Mouse (Mus musculus) central nervous system, embryonic 14 days (tissue): ENCODE measurements around the gene Sycp3. TPM values are rescaled to one million over a fixed set of nuclear protein-coding genes. Genes with fewer than 3 reads are reported as not detected.

ENCODE experiments used
- polyA plus RNA-seq: library from polyadenylated mRNA; depleted of rRNA; stranded (reverse); fragments of >200 nt; gene quantifications from 2 replicates; pipeline ENCODE4 v1.2.3, GENCODE M21; 2012; rRNA removed

Sycp3 gene
- polyA plus RNA-seq: 0.16 and 0.17 TPM in 2 replicates

GRCm38 (mm10) chr10:88459502-88459992, at the start of gene Sycp3:
Gene Sycp3, plus strand, starts transcription at chr10:88459569.

DNA sequence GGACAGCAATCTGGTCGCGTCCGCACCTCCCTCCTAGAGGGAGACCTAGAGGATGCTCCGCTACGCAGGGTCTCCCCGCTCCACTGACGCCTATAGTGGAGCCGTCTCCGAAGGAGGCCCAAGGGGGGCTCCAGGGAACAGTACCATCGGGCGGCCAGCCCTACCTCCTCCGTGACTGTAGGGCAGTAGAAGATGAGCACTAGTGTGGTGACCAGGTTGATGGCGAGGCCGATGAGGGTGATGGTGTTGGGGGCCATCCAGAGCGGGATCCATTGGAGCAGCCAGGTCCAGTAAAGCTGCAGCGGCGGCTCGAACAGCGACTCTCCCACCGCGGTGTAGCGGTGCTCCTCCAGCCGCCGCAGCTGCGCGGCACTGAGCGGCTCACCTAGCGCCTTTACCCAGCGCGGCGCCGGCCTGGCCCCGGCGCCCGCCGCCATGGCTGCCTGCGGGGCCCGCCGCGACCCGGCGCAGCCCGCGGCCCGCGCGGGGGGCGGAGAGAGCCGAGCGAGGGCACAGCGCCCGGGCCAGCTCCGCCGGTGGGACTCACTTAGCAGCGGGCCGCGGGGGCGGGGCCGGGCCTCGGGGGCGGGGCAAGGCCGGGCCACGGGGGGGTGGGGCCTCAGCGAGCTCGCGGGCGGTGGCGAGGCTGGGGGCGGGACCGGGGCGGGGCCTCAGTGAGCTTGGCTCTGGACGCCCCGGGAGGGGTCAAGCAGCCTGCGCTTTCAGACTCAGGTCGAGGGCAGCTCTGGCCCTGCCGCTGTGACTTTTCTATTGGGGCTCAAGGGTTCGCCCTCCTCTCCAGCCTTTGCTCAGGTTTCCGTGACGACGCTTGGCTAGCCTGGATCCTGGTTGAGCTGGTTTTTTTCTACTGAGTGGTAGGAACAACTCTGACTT, 44.3 kb downstream of the Sycp3 start, which contains the start of gene Chpt1:
Gene Chpt1 (minus strand): TSS at position 653 of the 894 bp plus-strand sequence.

Other genes with a start within 250 kb of the Sycp3 start
- 1.00 and 1.3 TPM in 2 replicates for gene Dram1, start 80.5 kb upstream of the Sycp3 start, polyA plus RNA-seq
- 33.6 and 36.2 TPM in 2 replicates for gene Gnptab, start 80.4 kb upstream of the Sycp3 start, polyA plus RNA-seq
- gene Chpt1, start 44.5 kb downstream of the Sycp3 start, polyA plus RNA-seq: 4.4 and 5.7 TPM in 2 replicates
- 4.1 and 21.7 TPM in 2 replicates for gene Mybpc1, start 145.6 kb downstream of the Sycp3 start, polyA plus RNA-seq
- gene Spic, start 225.4 kb downstream of the Sycp3 start, polyA plus RNA-seq: 0.06 TPM in 1 of 2 replicates, not detected in the other